Mouse (Mus musculus): ENCODE measurements around the gene Gm45623. TPM values are rescaled to one million over a fixed set of nuclear protein-coding genes. Genes with fewer than 3 reads are reported as not detected.

The Gm45623 gene
- total and polyA plus RNA-seq, 2 experiments from 2014 or later = 2.2 to 7.9 TPM

GRCm38 (mm10) chr13:56758492-56758891, 4.9 kb upstream of the Gm45623 start:
- DNase-seq (ENCODE audit: low spot score) = peak; percentile 61

GRCm38 (mm10) chr13:56757201-56757600, 3.6 kb upstream of the Gm45623 start:
- Histone ChIP-seq H3K4me2 (ENCODE audit: low read depth, low read length, poor library complexity, severe bottlenecking) (no peak overlapping the region), H3K27me3 (ENCODE audit: insufficient read depth, low read length) (peaks cover 9% of the 10 kb centered on the region), H3K36me3 (ENCODE audit: insufficient read depth, low read length) (no peaks in the 10 kb centered on the region), H3K9me3 (ENCODE audit: low read length) (no peaks in the 10 kb centered on the region), H3K9ac (replicated peaks; ENCODE audit: low read length, poor library complexity, severe bottlenecking) (no peak overlapping the region), H3K4me3 (ENCODE audit: low read depth, low read length) (no peak overlapping the region), H3K27ac (ENCODE audit: low read depth, low read length) (no peak overlapping the region), H3K4me1 (ENCODE audit: insufficient read depth, low read length) (peaks cover 9% of the 10 kb centered on the region)
- DNase-seq (ENCODE audit: low spot score) (no peak), ATAC-seq (ENCODE audit: low FRiP score) (no peak)
- TF ChIP-seq CTCF (IDR thresholded peaks at IDR 0.05) = no peak
- 77% methylated on average over 12 of the region's 12 CpGs for WGBS

More at GRCm38 (mm10) chr13:56758492-56758891, 4.9 kb upstream of the Gm45623 start:
- no peaks in the 10 kb centered on the region for H3K36me3 ChIP-seq (ENCODE audit: insufficient read depth, low read length)
- ATAC-seq (ENCODE audit: low FRiP score) = no peak
- TF ChIP-seq CTCF (IDR thresholded peaks at IDR 0.05) = peak; percentile 81
- no peak overlapping the region for H3K4me3 ChIP-seq (ENCODE audit: low read depth, low read length)
- no peak overlapping the region for H3K4me2 ChIP-seq (ENCODE audit: low read depth, low read length, poor library complexity, severe bottlenecking)
- no peak overlapping the region for H3K9ac ChIP-seq (replicated peaks; ENCODE audit: low read length, poor library complexity, severe bottlenecking)
- peaks cover 11% of the 10 kb centered on the region for H3K4me1 ChIP-seq (ENCODE audit: insufficient read depth, low read length)
- H3K27ac ChIP-seq (ENCODE audit: low read depth, low read length) = no peak overlapping the region
- H3K27me3 ChIP-seq (ENCODE audit: insufficient read depth, low read length) = peaks cover 6% of the 10 kb centered on the region
- H3K9me3 ChIP-seq (ENCODE audit: low read length) = no peaks in the 10 kb centered on the region
- WGBS = 36% methylated on average over 6 of the region's 6 CpGs

GRCm38 (mm10) chr13:56755871-56756270, 2.2 kb upstream of the Gm45623 start:
- no peak overlapping the region for H3K27ac ChIP-seq (ENCODE audit: low read depth, low read length)
- TF ChIP-seq CTCF (IDR thresholded peaks at IDR 0.05) = peak; percentile 19; the same call in 1 of the 2 replicates
- no peak overlapping the region for H3K4me2 ChIP-seq (ENCODE audit: low read depth, low read length, poor library complexity, severe bottlenecking)
- H3K27me3 ChIP-seq (ENCODE audit: insufficient read depth, low read length) = peaks cover 19% of the 10 kb centered on the region
- H3K9ac ChIP-seq (replicated peaks; ENCODE audit: low read length, poor library complexity, severe bottlenecking) = no peak overlapping the region
- WGBS = 61% methylated on average over 6 of the region's 6 CpGs
- no peak for ATAC-seq (ENCODE audit: low FRiP score)
- H3K4me1 ChIP-seq (ENCODE audit: insufficient read depth, low read length) = peaks cover 8% of the 10 kb centered on the region
- no peak overlapping the region for H3K4me3 ChIP-seq (ENCODE audit: low read depth, low read length)
- H3K36me3 ChIP-seq (ENCODE audit: insufficient read depth, low read length) = no peaks in the 10 kb centered on the region
- H3K9me3 ChIP-seq (ENCODE audit: low read length) = no peaks in the 10 kb centered on the region
- no peak for DNase-seq (ENCODE audit: low spot score)

GRCm38 (mm10) chr13:56752474-56753191, 994 bp downstream of the Gm45623 start:
- no peak for TF ChIP-seq CTCF (IDR thresholded peaks at IDR 0.05)
- Histone ChIP-seq H3K4me3 (ENCODE audit: low read depth, low read length) (peak overlapping the region; percentile 51), H3K9ac (replicated peaks; ENCODE audit: low read length, poor library complexity, severe bottlenecking) (peak overlapping the region; percentile 59), H3K27ac (ENCODE audit: low read depth, low read length) (no peak overlapping the region), H3K4me1 (ENCODE audit: insufficient read depth, low read length) (peaks cover 8% of the 10 kb centered on the region), H3K9me3 (ENCODE audit: low read length) (no peaks in the 10 kb centered on the region), H3K4me2 (ENCODE audit: low read depth, low read length, poor library complexity, severe bottlenecking) (peak overlapping the region; percentile 96), H3K27me3 (ENCODE audit: insufficient read depth, low read length) (peaks cover 14% of the 10 kb centered on the region), H3K36me3 (ENCODE audit: insufficient read depth, low read length) (no peaks in the 10 kb centered on the region)
- WGBS = 2% methylated on average over 41 of the region's 41 CpGs
- DNase-seq (ENCODE audit: low spot score) = no peak
- no peak for ATAC-seq (ENCODE audit: low FRiP score)

- peaks cover 14% of the 10 kb centered on the region for H3K27me3 ChIP-seq (ENCODE audit: insufficient read depth, low read length)
- H3K4me3 ChIP-seq (ENCODE audit: low read depth, low read length) = peak overlapping the region; percentile 51; the same call in 1 of the 2 replicates
- ATAC-seq (ENCODE audit: low FRiP score) = no peak
- 24% methylated on average over 5 of the region's 5 CpGs for WGBS
- H3K9ac ChIP-seq (replicated peaks; ENCODE audit: low read length, poor library complexity, severe bottlenecking) = no peak overlapping the region
- H3K9me3 ChIP-seq (ENCODE audit: low read length) = no peaks in the 10 kb centered on the region
- TF ChIP-seq CTCF (IDR thresholded peaks at IDR 0.05) = no peak
- H3K4me1 ChIP-seq (ENCODE audit: insufficient read depth, low read length) = peaks cover 8% of the 10 kb centered on the region
- H3K27ac ChIP-seq (ENCODE audit: low read depth, low read length) = no peak overlapping the region
- no peak for DNase-seq (ENCODE audit: low spot score)
- H3K36me3 ChIP-seq (ENCODE audit: insufficient read depth, low read length) = no peaks in the 10 kb centered on the region
- H3K4me2 ChIP-seq (ENCODE audit: low read depth, low read length, poor library complexity, severe bottlenecking) = peak overlapping the region; percentile 96
These were observed 1.9 kb downstream of the Gm45623 start for GRCm38 (mm10) chr13:56751774-56752173.

GRCm38 (mm10) chr13:56749377-56749776, 4.2 kb downstream of the Gm45623 start:
- Histone ChIP-seq H3K27me3 (ENCODE audit: insufficient read depth, low read length) (peaks cover 14% of the 10 kb centered on the region), H3K4me1 (ENCODE audit: insufficient read depth, low read length) (peaks cover 8% of the 10 kb centered on the region), H3K36me3 (ENCODE audit: insufficient read depth, low read length) (no peaks in the 10 kb centered on the region), H3K4me2 (ENCODE audit: low read depth, low read length, poor library complexity, severe bottlenecking) (no peak overlapping the region), H3K9me3 (ENCODE audit: low read length) (no peaks in the 10 kb centered on the region), H3K9ac (replicated peaks; ENCODE audit: low read length, poor library complexity, severe bottlenecking) (no peak overlapping the region), H3K4me3 (ENCODE audit: low read depth, low read length) (no peak overlapping the region), H3K27ac (ENCODE audit: low read depth, low read length) (no peak overlapping the region)
- WGBS = 91% methylated on average over 7 of the region's 7 CpGs
- TF ChIP-seq CTCF (IDR thresholded peaks at IDR 0.05) = no peak
- ATAC-seq (ENCODE audit: low FRiP score) (no peak), DNase-seq (ENCODE audit: low spot score) (no peak)

Data from midbrain, postnatal 0 days (tissue).